ENCODE assay signal across 19 mouse cellular contexts in genomic region chr8:76539638-76540037, GRCm38 (mm10).
A peak's percentile ranks its signal among the peaks of the same experiment; 100 is the strongest.
DNase-seq lines count a peak whose midpoint lies in the region; ATAC-seq and TF ChIP-seq lines count a peak whose summit lies in the region.
"Had no signal": no experiment of that assay in that cellular context is flagged by ENCODE, and none has a peak within 500 bp of the region (broad histone marks: within the 10 kb centered on the region; RNA-seq: fewer than 3 reads in every experiment).

No protein-coding gene starts in this region.

- peak overlapping the region; percentile 2; the same call in 1 of the 2 replicates for H3K27ac ChIP-seq in left cerebral cortex, adult 2 months
- H3K27ac ChIP-seq: embryonic facial prominence, embryonic 10.5 days; embryonic facial prominence, embryonic 12.5 days; forebrain, embryonic 13.5 days; forebrain, embryonic 15.5 days had no signal

- H3K4me3 ChIP-seq in left cerebral cortex, adult 2 months = no peak overlapping the region
- H3K4me3 ChIP-seq: embryonic facial prominence, embryonic 10.5 days; embryonic facial prominence, embryonic 12.5 days; forebrain, embryonic 13.5 days; forebrain, embryonic 15.5 days had no signal

- peak; percentile 41 for DNase-seq in heart, adult 11 months
- no peak for DNase-seq in heart, adult 18-20 months
- DNase-seq in left cerebral cortex, adult 2 months (ENCODE audit: extremely low spot score in 1 of 2, low spot score in 2 of 2) = no peak
- DNase-seq in left cerebral cortex, postnatal 4 days = no peak
- no peak for DNase-seq in frontal cortex, postnatal 25 days (ENCODE audit: low spot score in 2 of 2)
- DNase-seq: adrenal gland, adult 2 months; adrenal gland, postnatal 10 days; adrenal gland, postnatal 25 days; cerebellum, adult 11-12 months; cerebellum, adult 2 months; cerebellum, adult 9-10 months; cerebellum, postnatal 10 days; cerebellum, postnatal 25 days; forebrain, postnatal 0 days had no signal

- intact Hi-C loops in left cerebral cortex, adult 2 months (cut with DNase I) = loop anchor here (10.0 kb wide), 1 partner anchor 355 kb away; the partner anchor contains the start of gene Nr3c2
- intact Hi-C loops in left cerebral cortex, postnatal 4 days (cut with DNase I) = no loop called here

- peak; percentile 37; the same call in 1 of the 2 replicates for ATAC-seq in megakaryocyte progenitor cell, adult 5-6 weeks (replicated peaks; ENCODE audit: poor library complexity)
- ATAC-seq: forebrain, embryonic 13.5 days; forebrain, embryonic 15.5 days; forebrain, postnatal 0 days had no signal

- no peak for TF ChIP-seq CTCF in left cerebral cortex, adult 2 months (IDR thresholded peaks at IDR 0.05)
